Mouse (Mus musculus) heart, postnatal 10 days (tissue): ENCODE measurements around the gene Aldh1a7. TPM values are rescaled to one million over a fixed set of nuclear protein-coding genes. Genes with fewer than 3 reads are reported as not detected.

Source experiments
- DNase-seq, 2 experiments: peaks; one replicate each; pipeline ENCODE4 v3.0.0; 2021
- intact Hi-C: fragments of 180-260 bp; cut with DNase I; formaldehyde crosslinking; loops from one replicate; pipeline ENCODE4 v1.15.1; 2025
- total RNA-seq, 2 experiments: library from RNA; stranded (reverse); gene quantifications; 2 replicates each; pipeline ENCODE4 v1.2.3; 2021

Aldh1a7 gene
- total RNA-seq, 2 experiments from 2014 or later, result 0.27 to 0.93 TPM

- intact Hi-C loops, result no loop called here
- no peak for DNase-seq
Observed at GRCm38 (mm10) chr19:20644346-20644745, 83.0 kb downstream of the Aldh1a7 start.

Other genes starting within 250 kb of the Aldh1a7 start
- gene Aldh1a1, start 234.8 kb downstream of the Aldh1a7 start, total RNA-seq, result 10 to 100 TPM; 10.3 to 17.2 TPM
- not detected for gene Tmc1, start 226.6 kb upstream of the Aldh1a7 start, total RNA-seq